28 mouse cellular contexts compared by ENCODE assay signal in genomic region chr7:46352748-46353147, GRCm38 (mm10). TPM values are rescaled to one million over a fixed set of nuclear protein-coding genes. Genes with fewer than 3 reads are reported as not detected.
DNase-seq lines count a peak whose midpoint lies in the region; ATAC-seq and TF ChIP-seq lines count a peak whose summit lies in the region.
"Had no signal": no experiment of that assay in that cellular context is flagged by ENCODE, and none has a peak within 500 bp of the region (broad histone marks: within the 10 kb centered on the region; RNA-seq: fewer than 3 reads in every experiment).

No protein-coding gene starts in this region.

- WGBS in limb, embryonic 14.5 days = 60% methylated on average over 2 of the region's 2 CpGs
- WGBS in stomach, embryonic 15.5 days = 66% methylated on average over 2 of the region's 2 CpGs

- no peak overlapping the region for H3K4me2 ChIP-seq in limb, embryonic 14.5 days (replicated peaks; ENCODE audit: low read depth, low read length, severe bottlenecking)
- no peak overlapping the region for H3K4me2 ChIP-seq in stomach, embryonic 15.5 days
- H3K4me2 ChIP-seq: embryonic facial prominence, embryonic 15.5 days; heart, embryonic 12.5 days; heart, embryonic 15.5 days; hindbrain, embryonic 13.5 days had no signal

- TF ChIP-seq POLR2A in limb, embryonic 14.5 days (IDR thresholded peaks at IDR 0.05; ENCODE audit: borderline replicate concordance, extremely low read depth, insufficient read depth, insufficient read length) = no peak

- peak; percentile 71 for DNase-seq in gastrocnemius, adult 2 months
- DNase-seq in gastrocnemius, postnatal 14 days = no peak
- peak; percentile 18 for DNase-seq in ZHBTc4 (ENCODE audit: low read depth, low spot score)
- no peak for DNase-seq in limb, embryonic 14.5 days (ENCODE audit: low spot score)
- DNase-seq in layer of hippocampus, adult 11-12 months (ENCODE audit: low spot score) = no peak
- DNase-seq in thymus, postnatal 25 days = no peak
- DNase-seq: adrenal gland, adult 8-10 months; adrenal gland, postnatal 25 days; cerebellum, adult 11-12 months; cerebellum, adult 8-10 months; cerebellum, postnatal 10 days; cerebellum, postnatal 36 days; heart, postnatal 10 days; heart, postnatal 36 days had no signal

- TF ChIP-seq CTCF in gastrocnemius, adult 2 months (IDR thresholded peaks at IDR 0.05) = no peak

- no peak overlapping the region for H3K9ac ChIP-seq in limb, embryonic 14.5 days (ENCODE audit: low read depth, low read length, severe bottlenecking)
- H3K9ac ChIP-seq in stomach, embryonic 15.5 days = no peak overlapping the region
- H3K9ac ChIP-seq: embryonic facial prominence, embryonic 15.5 days; heart, embryonic 12.5 days; heart, embryonic 15.5 days; hindbrain, embryonic 13.5 days had no signal

- H3K27ac ChIP-seq in gastrocnemius, adult 2 months = peak overlapping the region; percentile 92
- H3K27ac ChIP-seq in limb, embryonic 14.5 days (replicated peaks; ENCODE audit: low read depth, low read length) = no peak overlapping the region
- H3K27ac ChIP-seq in stomach, embryonic 15.5 days = peak overlapping the region; percentile 7; the same call in 1 of the 2 replicates
- H3K27ac ChIP-seq: embryonic facial prominence, embryonic 15.5 days; heart, embryonic 15.5 days; hindbrain, embryonic 10.5 days; hindbrain, embryonic 13.5 days had no signal

- no peaks in the 10 kb centered on the region for H3K4me1 ChIP-seq in limb, embryonic 14.5 days (ENCODE audit: control insufficient read depth, insufficient read depth, low read length)
- H3K4me1 ChIP-seq in stomach, embryonic 15.5 days = no peaks in the 10 kb centered on the region
- H3K4me1 ChIP-seq: heart, embryonic 12.5 days; heart, embryonic 15.5 days had no signal

- no peaks in the 10 kb centered on the region for H3K36me3 ChIP-seq in limb, embryonic 14.5 days (ENCODE audit: control insufficient read depth, insufficient read depth, low read length)
- H3K36me3 ChIP-seq in stomach, embryonic 15.5 days = no peaks in the 10 kb centered on the region
- H3K36me3 ChIP-seq: embryonic facial prominence, embryonic 15.5 days; heart, embryonic 12.5 days; heart, embryonic 15.5 days; hindbrain, embryonic 10.5 days; hindbrain, embryonic 13.5 days had no signal

- intact Hi-C loops in gastrocnemius, adult 2 months (cut with DNase I) = loop anchor here (1.0 kb wide), 1 partner anchor 18 kb away; no protein-coding TSS in a partner anchor
- intact Hi-C loops in gastrocnemius, postnatal 14 days (cut with DNase I; ENCODE audit: low total_unique reads) = no loop called here

- no peaks in the 10 kb centered on the region for H3K9me3 ChIP-seq in limb, embryonic 14.5 days (ENCODE audit: control insufficient read depth, low read length)
- no peaks in the 10 kb centered on the region for H3K9me3 ChIP-seq in stomach, embryonic 15.5 days
- H3K9me3 ChIP-seq: embryonic facial prominence, embryonic 15.5 days; heart, embryonic 12.5 days; heart, embryonic 15.5 days; hindbrain, embryonic 10.5 days; hindbrain, embryonic 13.5 days had no signal

- ATAC-seq in limb, embryonic 14.5 days (ENCODE audit: low FRiP score, low read depth) = peak; percentile 10
- ATAC-seq in stomach, embryonic 15.5 days (ENCODE audit: insufficient read depth, low FRiP score, low read depth) = no peak
- ATAC-seq in inflammation-experienced regulatory T-cells, adult 6 months = no peak
- ATAC-seq: activated CD4-positive, CD25-positive, alpha-beta regulatory T cell, adult 4 months; CD4-positive, CD25-positive, alpha-beta regulatory T cell, adult 4 months; forebrain, embryonic 14.5 days; hindbrain, embryonic 16.5 days had no signal

- peaks cover 21% of the 10 kb centered on the region for H3K27me3 ChIP-seq in limb, embryonic 14.5 days (ENCODE audit: control insufficient read depth, insufficient read depth, low read length)
- peaks cover 25% of the 10 kb centered on the region for H3K27me3 ChIP-seq in stomach, embryonic 15.5 days (replicated peaks)

- H3K4me3 ChIP-seq in gastrocnemius, adult 2 months = no peak overlapping the region
- H3K4me3 ChIP-seq in limb, embryonic 14.5 days (replicated peaks; ENCODE audit: low read length) = no peak overlapping the region
- H3K4me3 ChIP-seq in stomach, embryonic 15.5 days (replicated peaks) = no peak overlapping the region
- H3K4me3 ChIP-seq: embryonic facial prominence, embryonic 15.5 days; heart, embryonic 12.5 days; heart, embryonic 15.5 days; hindbrain, embryonic 10.5 days; hindbrain, embryonic 13.5 days had no signal

RNA-seq across cellular contexts. Expression of gene Myod1, which starts 23.5 kb away (rescaled TPM):
- 10 to 100 TPM; 17.3 to 21.3 TPM for total RNA-seq in gastrocnemius, adult 2 months (2021)
- 10 to 100 TPM; 24.3 to 30.6 TPM for total RNA-seq in gastrocnemius, postnatal 14 days (2021)
- polyA plus RNA-seq in limb, embryonic 14.5 days (2012; rRNA removed) = 80.4 and 111 TPM in 2 replicates
- 42.4 and 48.0 TPM in 2 replicates for polyA plus RNA-seq in limb, embryonic 14.5 days (2014; fragmentation: Nextera tagmentation; extraction: Ambion mirVana)
- polyA plus RNA-seq in stomach, embryonic 15.5 days (2015; fragmentation: Nextera tagmentation; extraction: Ambion mirVana) = 0.81 and 1.3 TPM in 2 replicates
- not detected for polyA plus RNA-seq in inflammation-experienced regulatory T-cells, adult 6 months (2017; shearing (Covaris generic))
- total RNA-seq: adrenal gland, adult 8-10 months; adrenal gland, postnatal 25 days; granulocyte monocyte progenitor cell, adult 5-6 weeks; heart, postnatal 10 days; heart, postnatal 36 days; MEL had no signal
- polyA plus RNA-seq: activated CD4-positive, CD25-positive, alpha-beta regulatory T cell, adult 4 months; CD4-positive, CD25-positive, alpha-beta regulatory T cell, adult 4 months; forebrain, embryonic 11.5 days; forebrain, embryonic 14.5 days had no signal

RNA-seq across cellular contexts. Expression of gene Kcnc1, which starts 43.5 kb away (rescaled TPM):
- total RNA-seq in gastrocnemius, adult 2 months (2021) = 10 to 100 TPM; 38.9 to 66.6 TPM
- 10 to 100 TPM; 34.8 to 35.1 TPM for total RNA-seq in gastrocnemius, postnatal 14 days (2021)
- 0.28 and 0.40 TPM in 2 replicates for polyA plus RNA-seq in limb, embryonic 14.5 days (2012; rRNA removed)
- 0.07 and 0.11 TPM in 2 replicates for polyA plus RNA-seq in limb, embryonic 14.5 days (2014; fragmentation: Nextera tagmentation; extraction: Ambion mirVana)
- polyA plus RNA-seq in stomach, embryonic 15.5 days (2015; fragmentation: Nextera tagmentation; extraction: Ambion mirVana) = 0.34 and 0.87 TPM in 2 replicates
- under 1 TPM in 1 of 3 experiments, not detected in 2; 0.16 TPM for polyA plus RNA-seq in inflammation-experienced regulatory T-cells, adult 6 months (2017; shearing (Covaris generic))
- total RNA-seq: granulocyte monocyte progenitor cell, adult 5-6 weeks; MEL had no signal
- polyA plus RNA-seq: activated CD4-positive, CD25-positive, alpha-beta regulatory T cell, adult 4 months; heart, embryonic 15.5 days had no signal

Comparison
In these comparisons a context has a peak if more than half of its experiments do, and no peak if none do; other contexts are left out.
1. DNase-seq: peak in gastrocnemius, adult 2 months (single experiment) and ZHBTc4 (single experiment); none in gastrocnemius, postnatal 14 days (single experiment), limb, embryonic 14.5 days (single experiment), layer of hippocampus, adult 11-12 months (single experiment) and thymus, postnatal 25 days (single experiment).
2. RNA of gene Myod1, which starts 23.5 kb away (polyA plus RNA-seq): 42.4 to 111 TPM in limb, embryonic 14.5 days; 0.81 to 1.3 TPM in stomach, embryonic 15.5 days and not detected in inflammation-experienced regulatory T-cells, adult 6 months; every median in the first group is over 10 times any median in the second.